Mouse (Mus musculus): ENCODE results near the gene Mrps21. TPM values are rescaled to one million over a fixed set of nuclear protein-coding genes. Genes with fewer than 3 reads are reported as not detected.
"Not testable (repeated sequence)": the region's sequence is repeated elsewhere in the genome, so short reads cannot be mapped to it uniquely, and the experiment has no call there.

The Mrps21 gene
- total RNA-seq, 2 experiments from 2014 or later, result 315 to 318 TPM

DNA sequence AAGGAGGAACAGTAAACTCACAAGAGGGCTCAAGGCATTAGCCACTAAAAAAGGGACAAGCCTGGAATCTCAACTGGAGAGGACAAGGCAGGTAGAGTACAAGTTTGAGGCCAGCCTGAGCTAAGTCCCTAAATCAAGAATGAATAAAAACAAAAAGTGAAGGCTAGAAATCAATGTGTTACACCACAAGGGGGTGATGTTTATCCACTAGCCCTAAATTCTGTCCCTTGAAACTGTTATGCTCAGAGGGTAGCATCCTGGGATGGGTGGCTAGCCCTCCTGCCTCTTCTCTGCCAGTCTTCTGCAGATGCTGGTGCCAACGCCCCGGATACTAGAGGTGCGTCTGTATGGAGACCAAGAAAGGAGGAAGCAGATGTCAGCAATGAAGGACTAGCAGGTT lies 11.0 kb downstream of the Mrps21 start:
- no peak for DNase-seq (ENCODE audit: low spot score)
- intact Hi-C loops (cut with DNase I), result loop anchor here (2.0 kb wide), 2 partner anchors 46 to 192 kb away; no protein-coding TSS in a partner anchor

DNA sequence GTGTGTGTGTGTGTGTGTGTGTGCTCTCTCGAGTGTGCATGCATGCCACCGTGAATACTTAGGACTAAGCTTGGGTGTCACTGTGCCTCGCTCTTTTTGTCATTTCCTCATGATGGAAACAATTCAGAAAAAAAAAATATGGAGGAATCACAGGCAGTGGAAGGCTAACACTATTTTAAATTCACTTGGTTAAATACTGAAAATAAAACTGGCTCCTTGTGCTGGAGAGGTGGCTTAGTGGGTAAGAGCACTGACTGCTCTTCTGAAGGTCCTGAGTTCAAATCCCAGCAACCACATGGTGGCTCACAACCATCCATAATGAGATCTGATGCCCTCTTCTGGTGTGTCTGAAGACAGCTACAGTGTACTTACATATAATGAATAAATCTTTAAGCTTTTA lies 13.0 kb downstream of the Mrps21 start:
- intact Hi-C loops (cut with DNase I); DNase-seq (ENCODE audit: low spot score): not testable (repeated sequence)

DNA sequence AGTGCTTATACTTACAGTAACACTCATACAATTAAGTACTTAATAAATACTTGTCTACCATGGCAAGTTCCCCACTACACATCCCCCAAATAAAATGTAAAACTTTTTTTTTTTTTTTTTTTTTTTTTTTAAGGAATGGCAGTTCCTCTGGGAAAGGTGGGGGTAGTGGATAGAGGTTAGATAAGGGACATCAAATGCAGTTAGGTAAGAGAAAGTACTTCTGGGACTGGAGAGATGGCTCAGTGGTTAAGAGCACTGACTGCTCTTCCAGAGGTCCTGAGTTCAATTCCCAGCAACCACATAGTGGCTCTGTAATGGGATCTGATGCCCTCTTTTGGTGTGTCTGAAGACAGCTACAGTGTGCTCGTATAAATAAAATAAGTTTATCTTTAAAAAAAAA lies 14.3 kb downstream of the Mrps21 start:
- intact Hi-C loops (cut with DNase I), result not testable (repeated sequence)

DNA sequence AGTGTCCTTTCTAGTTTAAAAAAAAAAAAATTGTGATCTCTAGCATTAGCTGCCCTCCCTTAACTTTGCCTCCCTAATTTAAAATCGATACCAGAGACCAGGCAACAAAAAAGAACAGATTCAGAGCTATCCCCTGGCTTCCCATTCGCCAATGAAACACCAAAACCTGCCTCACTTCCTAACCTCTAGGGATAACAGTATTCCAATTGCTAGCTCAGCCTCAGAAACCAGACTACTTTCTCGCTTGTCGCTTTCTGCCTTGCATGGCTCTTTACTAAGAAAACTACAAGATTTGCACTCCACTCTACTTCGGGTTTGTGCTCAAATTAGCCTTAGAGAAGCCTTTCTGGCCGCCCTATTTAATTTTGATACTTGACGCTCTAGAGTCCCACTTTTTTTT lies 15.2 kb downstream of the Mrps21 start:
- DNase-seq (ENCODE audit: low spot score), result no peak
- intact Hi-C loops (cut with DNase I), result no loop called here

More for the DNA sequence above, 14.3 kb downstream of the Mrps21 start:
- not testable (repeated sequence) for DNase-seq (ENCODE audit: low spot score)

DNA sequence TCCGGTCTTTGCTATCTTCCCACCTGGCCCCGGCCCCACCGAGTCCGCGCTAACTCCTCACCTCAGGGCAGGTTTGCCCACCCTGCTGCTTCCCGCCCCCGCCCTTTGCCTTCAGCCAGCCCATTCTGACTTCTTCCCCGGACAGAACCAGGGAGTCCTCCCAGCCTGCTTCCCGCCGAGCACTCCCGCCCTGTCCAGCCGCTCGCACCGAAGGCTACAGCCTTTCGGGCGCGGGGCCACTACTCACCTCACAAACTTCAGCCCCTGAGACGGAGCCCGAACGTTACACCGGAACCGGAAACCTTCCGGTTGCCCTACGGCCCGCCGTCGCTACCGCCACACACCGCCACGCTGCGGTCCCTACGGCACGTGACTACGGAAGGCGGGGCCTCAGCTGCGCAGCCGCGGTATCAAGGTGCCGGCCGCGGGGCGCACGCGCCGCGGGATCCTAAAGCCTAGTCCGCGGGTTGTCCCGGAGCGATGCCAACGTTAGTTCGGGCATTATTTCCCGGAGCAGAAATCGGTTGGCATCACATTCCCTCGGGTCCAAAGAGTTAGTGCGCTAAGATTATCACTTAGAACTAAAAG lies 15.7 kb downstream of the Mrps21 start, which contains the start of gene Prpf3:
Prpf3 (minus strand) TSS at position 384 of the 588 bp plus-strand sequence.
- intact Hi-C loops (cut with DNase I), result no loop called here
- DNase-seq (ENCODE audit: low spot score), result peak; percentile 89

DNA sequence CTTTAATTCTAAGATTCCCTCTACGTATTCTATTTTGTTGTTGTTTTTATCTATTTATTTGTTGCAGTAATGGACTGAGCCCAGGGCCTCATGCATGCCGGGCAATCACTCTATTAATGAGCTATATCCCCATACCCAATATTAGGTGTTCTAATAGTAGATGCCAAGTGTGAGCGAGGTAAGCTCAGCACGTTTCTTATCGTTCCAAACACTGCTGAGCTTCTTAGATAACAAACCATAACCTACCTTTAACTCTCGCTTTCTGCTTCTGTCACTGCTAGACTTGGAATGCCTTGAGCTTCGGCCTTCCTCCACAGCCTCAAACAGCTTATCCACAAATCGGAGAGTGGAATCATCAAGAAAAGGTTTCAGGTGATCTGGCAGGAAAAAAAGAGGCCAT lies 20.0 kb downstream of the Mrps21 start:
- DNase-seq (ENCODE audit: low spot score), result no peak
- intact Hi-C loops (cut with DNase I), result no loop called here

DNA sequence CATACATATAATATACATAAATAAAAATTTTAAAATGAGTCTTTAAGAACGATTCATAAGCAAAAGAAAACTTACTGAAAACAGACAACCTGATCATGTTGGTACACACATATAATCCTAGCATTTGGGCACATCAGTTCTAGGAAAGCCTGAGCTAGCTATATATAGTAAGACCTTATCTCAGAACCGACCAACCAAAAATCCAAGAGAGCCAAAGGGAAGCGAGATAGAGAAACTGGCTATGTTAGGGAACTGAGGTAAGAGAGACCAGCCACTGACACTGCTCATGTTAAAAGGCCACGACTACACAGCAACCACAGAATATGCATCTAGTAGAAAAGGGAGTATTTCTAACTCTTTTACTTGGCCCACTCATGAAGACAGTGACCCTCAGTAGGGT lies 20.7 kb downstream of the Mrps21 start:
- intact Hi-C loops (cut with DNase I), result no loop called here
- DNase-seq (ENCODE audit: low spot score), result no peak

DNA sequence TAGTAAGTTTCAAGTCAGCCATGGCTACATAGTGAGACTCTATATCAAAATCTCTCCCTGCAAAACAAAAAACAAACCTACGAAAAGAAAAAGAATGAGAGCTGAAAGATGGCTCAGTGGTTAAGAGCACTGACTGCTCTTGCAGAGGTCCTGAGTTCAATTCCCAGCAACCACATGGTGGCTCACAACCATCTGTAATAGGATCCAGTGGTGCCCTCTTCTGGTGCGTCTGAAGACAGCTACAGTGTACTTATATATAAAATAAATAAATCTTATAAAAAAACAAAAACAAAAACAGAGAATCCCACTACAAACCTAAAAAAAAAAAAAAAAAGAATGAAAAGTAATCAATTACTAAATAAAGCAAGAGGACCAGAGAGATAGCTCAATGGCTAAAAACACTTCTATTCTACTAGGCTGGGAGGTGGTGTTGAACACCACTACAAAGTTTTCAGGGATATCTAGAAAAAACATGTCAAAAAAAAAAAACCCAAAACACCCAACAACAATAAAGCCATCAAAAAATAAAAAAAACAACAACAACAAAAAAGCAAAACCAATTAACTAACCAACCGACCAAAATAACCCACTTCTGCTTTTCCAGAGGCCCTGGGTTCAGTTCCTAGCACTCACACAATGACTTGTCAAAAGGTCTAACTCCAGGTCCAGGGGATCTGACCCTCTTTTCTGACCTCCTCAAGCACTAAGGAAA lies 28.7 kb downstream of the Mrps21 start:
- no peak for DNase-seq (ENCODE audit: low spot score)
- intact Hi-C loops (cut with DNase I), result loop anchor here (5.0 to 10.0 kb wide), 2 partner anchors 70 to 328 kb away; no protein-coding TSS in a partner anchor

DNA sequence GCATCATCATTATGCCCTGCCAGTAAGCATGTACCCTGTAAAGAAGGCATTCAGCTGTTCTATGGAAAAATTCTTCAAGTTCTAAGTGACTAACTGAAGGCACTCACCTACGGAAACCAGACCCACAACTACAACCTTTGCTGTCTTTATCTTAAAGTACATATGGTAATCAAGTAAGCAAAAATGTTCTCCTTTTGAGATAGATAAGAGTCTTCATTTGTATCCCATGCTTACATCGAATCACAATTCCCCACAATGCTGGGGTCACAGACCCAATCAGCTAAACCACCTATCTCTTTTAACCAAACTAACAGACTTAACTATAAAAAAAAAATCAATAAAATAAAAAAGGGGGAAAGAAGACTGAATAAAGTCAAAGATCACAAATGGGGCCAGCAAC lies 32.1 kb downstream of the Mrps21 start:
- intact Hi-C loops (cut with DNase I), result no loop called here
- no peak for DNase-seq (ENCODE audit: low spot score)

DNA sequence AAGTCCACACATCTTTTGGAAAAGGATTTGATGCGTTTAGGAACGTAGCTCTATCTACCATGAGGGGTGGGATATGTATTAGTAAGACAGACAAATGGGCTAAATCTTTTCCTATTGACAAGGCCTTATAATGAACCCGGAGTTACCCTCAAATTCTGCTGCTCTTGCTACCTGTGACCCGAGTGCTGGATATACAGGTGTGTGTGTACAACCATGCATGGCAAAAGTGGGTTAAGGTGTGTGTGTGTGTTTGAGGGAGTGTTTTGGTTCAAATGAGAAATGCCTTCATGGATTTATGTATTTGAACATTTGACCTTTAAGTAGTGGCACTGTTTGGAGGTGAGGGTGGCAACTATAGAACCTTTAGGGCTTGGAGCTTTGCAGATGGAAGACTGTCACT lies 42.3 kb downstream of the Mrps21 start:
- DNase-seq (ENCODE audit: low spot score), result no peak
- intact Hi-C loops (cut with DNase I), result no loop called here

DNA sequence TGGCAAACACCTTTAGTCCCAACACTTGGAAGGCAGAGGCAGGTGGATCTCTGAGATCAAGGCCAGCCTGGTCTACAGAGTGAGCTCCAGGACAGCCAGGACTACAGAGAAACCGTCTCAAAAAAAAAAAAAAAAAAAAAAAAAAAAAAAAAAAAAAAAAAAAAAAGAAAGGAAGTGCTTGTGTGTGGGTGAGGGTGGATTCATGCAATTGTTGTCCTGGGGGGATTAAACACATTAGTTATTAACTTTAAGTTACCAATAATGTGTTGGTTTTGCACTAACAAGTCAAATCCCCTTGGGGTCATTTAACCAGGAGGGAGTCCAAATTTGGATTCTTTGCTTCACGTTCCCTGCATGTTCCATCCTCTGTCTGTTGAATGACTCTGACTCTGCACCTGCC lies 45.0 kb downstream of the Mrps21 start:
- intact Hi-C loops (cut with DNase I), result no loop called here
- no peak for DNase-seq (ENCODE audit: low spot score)

DNA sequence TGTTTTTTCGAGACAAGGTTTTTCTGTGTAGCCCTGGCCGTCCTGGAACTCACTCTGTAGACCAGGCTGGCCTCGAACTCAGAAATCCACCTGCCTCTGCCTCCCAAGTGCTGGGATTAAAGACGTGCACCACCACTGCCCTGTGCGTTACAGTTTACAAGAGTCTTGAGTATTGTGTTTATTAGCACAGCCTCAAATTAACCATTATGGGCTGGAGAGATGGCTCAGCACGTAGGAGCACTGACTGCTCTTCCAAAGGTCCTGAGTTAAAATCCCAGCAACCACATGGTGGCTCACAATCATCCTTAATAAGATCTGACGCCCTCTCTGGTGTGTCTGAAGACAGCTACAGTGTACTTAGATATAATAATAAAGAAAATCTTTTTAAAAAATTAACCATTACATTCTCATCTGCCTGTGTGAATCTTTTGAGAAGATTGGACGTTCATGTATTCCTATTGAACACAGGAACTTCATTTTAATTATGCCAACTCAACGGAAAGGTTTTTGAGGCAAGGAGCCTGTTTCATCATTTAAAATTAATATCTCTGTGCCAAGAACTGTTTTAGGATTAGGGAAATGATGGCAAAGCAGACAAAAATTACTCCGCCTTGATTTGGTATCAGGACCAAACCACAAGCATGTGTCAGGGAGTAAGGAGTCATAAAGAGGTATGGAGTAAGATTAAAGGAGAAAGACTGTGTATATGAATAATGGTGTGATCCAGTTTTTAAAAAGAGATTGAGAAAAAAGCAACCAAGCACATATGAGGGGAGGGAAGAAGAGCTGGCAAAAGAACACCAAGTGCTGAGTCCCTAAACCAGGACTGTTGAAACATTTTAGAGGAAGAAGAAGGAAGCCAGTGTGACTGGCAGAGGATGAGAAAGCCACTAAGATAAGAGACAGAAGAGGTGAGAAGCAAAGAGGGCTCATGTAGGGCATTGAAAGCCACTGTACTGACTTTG lies 51.0 kb downstream of the Mrps21 start:
- intact Hi-C loops (cut with DNase I), result no loop called here
- DNase-seq (ENCODE audit: low spot score), result no peak

DNA sequence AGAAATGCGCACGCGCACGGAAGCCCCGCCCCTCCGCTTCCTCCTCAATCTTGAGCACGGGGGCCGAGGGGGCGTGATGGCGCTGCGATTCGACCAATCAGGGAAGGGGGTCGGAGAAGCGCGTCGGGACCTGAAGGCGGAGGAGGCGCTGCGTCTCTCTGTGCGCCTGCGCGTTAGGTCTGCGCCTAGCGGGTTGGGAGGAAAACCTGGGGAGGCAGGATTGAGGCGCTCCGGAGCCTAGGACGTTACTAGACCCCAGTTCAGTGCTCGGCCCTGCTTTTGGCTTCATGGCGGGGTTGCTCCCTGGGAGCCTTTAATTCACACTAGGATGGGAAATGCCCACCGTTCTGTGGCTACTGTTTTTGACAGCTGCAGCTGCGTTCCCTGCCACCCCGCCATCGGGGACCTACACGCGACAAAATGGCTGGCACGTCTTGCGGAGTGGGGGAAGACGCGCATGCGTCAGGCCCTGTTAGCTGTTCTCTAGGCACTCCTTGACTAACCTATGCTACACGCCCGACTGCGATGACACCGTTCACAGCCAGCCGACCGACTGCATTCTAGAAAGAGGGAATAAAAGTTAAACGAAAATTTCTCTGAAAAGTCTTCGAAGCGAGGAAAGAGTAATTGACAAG lies 51.9 kb downstream of the Mrps21 start:
- DNase-seq (ENCODE audit: low spot score), result peak; percentile 99
- intact Hi-C loops (cut with DNase I), result no loop called here

DNA sequence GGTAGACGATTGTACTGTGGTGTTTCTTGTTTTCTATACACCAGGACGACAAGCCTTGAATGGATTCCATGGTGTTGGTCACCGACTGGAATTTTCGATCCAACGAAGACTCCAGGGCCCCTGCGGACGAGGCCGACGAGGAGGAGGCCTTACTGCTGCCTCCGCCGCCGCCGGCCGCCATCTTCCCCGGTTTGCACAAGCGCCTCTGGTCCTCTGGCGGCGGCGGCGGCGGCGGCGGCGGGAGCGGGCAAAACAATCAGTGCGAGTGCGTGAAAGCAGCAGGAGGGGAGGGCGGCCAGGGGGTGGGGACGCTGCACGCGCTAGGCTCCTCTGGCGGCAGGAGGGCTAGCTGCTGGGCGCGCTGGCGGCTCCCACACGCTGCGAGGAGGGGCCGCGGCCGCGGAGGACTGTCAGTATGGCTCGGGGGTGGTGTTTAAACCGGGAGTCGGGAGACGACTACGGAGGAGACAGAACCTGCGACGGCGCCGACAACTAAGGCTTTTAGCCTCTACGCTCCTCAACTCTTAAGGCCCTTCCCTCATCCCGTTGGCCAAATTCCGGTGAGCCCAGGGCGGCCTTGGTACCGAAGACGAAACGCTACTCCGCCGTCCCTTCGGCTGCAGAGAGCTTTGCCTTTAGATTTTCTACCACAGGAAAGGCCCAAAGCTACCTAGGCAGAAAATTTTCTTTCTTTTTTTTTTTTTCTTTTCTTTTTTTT lies 52.6 kb downstream of the Mrps21 start, which contains the start of gene Rprd2:
Rprd2 (minus strand) TSS at position 293 of the 718 bp plus-strand sequence.
- intact Hi-C loops (cut with DNase I), result no loop called here
- DNase-seq (ENCODE audit: low spot score), result peak; percentile 61

DNA sequence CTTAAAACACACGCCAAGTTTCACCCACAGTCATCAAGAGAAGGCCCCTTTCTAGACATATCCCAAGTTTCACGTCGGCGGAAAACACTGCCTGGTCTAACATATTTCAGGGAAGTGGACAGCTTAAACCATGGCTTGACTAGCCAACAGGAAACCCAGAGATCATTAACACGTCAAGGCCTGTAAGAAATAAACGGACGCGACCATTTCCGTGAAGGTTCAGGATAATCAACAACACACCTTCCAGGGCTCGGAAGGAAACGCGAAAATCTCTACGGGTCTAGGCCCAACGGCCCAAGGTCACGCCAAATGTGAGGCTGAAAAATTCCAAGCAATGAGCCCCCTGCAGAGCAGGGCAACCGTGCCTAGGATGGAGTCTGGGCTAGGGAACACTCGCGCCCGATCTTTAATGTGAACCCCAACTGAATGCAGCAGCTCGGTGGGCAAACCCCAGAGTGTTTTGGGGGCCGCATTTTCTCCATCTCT lies 53.2 kb downstream of the Mrps21 start:
- intact Hi-C loops (cut with DNase I), result no loop called here
- DNase-seq (ENCODE audit: low spot score), result peak; percentile 17

DNA sequence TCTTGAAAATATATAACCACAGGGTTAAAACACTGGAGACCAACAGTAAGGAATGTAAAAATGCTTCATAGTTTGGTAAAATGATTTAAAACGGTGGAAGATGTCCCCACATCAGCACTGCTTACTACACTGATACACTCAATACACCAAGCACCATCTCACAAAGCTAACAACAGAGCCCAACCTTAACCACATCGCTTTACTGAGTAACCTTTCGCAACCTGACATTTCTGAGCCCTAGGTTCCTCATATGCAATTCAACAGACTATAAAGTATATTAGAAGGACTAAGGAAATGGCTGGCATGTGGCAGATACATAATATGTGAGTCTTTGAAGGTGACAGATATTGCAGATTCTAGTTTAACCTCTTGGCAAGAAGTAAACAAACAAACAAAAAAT lies 54.6 kb downstream of the Mrps21 start:
- intact Hi-C loops (cut with DNase I), result no loop called here

More for the DNA sequence above, 54.6 kb downstream of the Mrps21 start:
- no peak for DNase-seq (ENCODE audit: low spot score)

All from heart, postnatal 25 days (tissue).